Mouse (Mus musculus): ENCODE data around the gene Hadh.
A peak's percentile ranks its signal among the peaks of the same experiment; 100 is the strongest.

The Hadh gene

DNA sequence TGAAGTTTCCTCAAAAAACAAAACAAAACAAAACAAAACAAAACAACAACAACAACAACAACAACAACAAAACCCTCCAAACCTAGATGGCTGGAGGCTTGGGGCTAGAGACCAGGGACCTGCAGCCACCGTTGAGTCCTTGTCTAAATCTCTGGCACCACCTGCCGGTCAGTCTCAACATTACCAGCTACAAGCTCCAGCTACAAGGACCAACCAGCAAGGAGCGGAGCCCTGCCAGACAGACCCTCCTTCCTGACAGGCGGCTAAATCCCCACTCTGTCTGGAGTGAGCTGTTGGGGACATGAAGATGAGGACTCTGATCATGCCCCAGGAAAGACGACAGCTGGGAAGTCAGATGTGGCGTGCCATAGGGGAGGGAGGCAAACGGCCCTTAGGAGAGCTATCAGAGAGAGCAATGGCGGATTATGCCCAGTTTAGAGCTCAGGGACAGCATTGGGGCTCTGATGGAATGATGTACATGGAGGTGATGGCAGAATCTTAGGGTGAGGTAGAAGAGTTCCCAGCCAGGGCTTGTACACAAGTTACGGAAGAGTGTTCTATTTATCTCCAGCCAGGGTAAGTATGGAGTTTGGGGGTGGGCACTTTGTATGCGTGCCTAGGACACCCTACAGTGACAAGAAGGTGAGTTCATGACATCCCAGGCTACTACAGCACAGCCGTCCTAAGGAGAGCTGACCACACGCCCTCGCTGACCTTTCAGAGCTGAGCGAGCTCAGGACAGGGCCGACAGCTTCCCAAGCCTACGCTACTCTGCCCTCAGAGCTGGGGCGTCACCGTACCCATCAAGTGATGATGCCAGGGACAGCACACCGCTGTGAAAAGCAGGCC lies 33.9 kb downstream of the Hadh start:
- DNase-seq (ENCODE audit: extremely low spot score, low read depth, low spot score): peak; percentile 85

- no peak for DNase-seq (ENCODE audit: extremely low spot score, low read depth, low spot score)
Measured at GRCm38 (mm10) chr3:131237061-131237460, 34.8 kb downstream of the Hadh start.

GRCm38 (mm10) chr3:131228083-131228482 lies 43.8 kb downstream of the Hadh start:
- DNase-seq (ENCODE audit: extremely low spot score, low read depth, low spot score): no peak

DNA sequence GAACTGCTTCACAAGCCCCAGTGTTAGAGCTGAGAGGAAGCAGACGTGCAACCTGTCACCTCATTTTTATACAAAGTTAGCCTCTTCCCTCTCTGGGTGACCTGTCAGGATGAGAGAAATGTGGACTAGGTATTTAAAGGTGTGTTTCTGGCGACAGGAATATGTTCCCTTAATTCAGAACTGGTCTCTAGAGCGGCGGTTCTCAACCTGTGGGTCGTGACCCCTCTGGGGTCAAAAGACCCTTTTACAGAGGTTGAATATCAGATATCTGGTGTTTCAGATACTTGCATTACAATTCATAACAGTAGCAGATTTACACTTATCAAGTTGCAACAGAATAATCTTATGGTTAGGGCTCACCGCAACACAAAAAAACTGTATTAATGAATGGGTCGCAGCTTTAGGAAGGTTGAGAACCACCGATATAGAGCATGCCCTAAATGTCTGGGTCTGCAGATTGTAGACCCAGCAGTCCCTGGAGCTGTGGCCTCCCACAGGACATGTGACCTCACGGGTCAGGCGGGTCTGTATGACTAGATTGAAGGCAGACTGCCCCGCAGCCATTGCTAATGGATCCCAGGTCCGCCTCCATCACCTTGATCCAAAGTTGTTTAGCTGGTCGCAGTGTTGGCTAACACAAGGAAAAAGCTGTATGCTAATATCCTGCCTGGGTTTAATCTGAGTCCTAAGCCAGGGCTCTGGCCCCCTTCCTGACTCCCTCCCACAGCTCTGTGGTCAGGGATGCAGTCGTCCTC lies 53.1 kb downstream of the Hadh start:
- DNase-seq (ENCODE audit: extremely low spot score, low read depth, low spot score): no peak

DNA sequence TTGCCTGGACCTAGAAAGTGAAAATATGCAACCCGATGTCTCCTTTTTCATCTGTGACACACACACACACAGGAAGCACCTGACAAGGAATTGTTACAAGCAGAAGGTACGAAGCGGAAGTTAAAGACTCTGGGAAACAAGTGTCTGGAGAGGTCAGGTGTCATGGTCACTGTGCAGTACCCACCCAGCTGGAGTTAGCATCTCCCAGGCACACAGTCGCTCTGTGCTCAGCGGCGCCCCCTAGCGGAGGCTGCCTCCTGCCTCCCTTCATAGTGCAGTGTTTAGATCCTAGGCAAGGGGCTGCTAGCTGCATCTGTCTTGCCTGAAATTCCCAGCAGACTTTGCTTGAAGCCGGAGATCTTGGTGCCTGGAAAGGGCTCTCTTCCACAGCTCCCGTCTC lies 57.1 kb downstream of the Hadh start:
- DNase-seq (ENCODE audit: extremely low spot score, low read depth, low spot score): no peak

DNA sequence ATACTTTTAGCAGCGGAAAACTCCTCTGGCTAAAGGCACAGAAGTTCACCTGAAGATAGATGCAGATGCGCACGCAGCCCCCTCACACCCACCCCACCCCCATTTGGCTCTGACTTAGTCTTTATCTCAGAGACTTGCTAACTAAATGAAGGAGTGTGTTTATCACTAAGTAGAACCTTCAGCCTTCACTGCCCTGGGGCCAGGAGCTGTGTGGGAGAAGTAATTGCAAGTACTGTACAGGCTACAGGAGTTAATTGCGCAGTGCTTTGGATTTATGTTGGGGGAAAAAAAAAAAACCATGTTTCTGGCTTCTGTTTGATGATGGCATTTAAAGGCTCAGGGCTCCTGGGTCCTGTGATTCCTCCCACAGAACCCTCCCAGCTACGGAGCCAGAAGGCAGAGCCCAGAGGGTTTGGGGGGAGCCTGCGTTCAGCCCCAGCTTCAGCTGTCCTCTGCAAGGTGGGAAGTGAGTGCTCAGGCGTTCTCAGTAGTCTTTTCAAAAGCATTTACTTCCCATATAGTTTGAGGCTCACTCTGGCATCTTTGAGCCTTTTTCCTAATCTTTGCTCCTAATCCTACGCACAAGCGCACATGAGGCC lies 57.7 kb downstream of the Hadh start:
- no peak for DNase-seq (ENCODE audit: extremely low spot score, low read depth, low spot score)

GRCm38 (mm10) chr3:131212200-131212599 lies 59.7 kb downstream of the Hadh start:
- DNase-seq (ENCODE audit: extremely low spot score, low read depth, low spot score): no peak

DNA sequence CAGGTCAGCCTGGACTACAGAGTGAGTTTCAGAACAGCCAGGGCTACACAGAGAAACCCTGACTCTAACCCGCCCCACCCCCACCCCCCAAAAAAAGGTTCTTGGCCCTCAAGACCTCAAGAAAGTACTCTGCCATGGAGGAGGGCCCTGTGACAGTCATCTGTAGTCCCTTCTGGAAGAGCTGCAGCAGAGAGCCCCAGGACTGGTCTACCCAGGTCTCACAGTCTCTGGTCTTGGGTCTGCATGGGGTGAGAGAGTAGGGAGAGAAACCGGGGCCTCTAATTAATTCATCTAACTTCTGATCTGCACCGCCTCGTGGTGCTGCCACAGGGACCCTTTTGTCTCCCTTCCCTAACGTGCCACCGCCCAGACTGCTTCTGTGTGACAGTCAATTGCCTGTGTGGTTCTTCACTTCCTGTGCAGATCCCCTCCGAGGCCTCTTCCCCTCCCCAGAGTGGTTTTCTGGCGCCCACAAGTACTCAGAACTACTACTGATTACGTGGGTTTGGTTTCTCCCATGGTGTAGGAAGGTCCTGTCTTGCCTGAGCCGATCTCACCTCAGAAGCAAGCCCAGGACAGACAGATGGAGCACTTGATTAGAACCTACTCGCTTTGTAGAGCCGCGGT lies 63.5 kb downstream of the Hadh start:
- no peak for DNase-seq (ENCODE audit: extremely low spot score, low read depth, low spot score)

DNA sequence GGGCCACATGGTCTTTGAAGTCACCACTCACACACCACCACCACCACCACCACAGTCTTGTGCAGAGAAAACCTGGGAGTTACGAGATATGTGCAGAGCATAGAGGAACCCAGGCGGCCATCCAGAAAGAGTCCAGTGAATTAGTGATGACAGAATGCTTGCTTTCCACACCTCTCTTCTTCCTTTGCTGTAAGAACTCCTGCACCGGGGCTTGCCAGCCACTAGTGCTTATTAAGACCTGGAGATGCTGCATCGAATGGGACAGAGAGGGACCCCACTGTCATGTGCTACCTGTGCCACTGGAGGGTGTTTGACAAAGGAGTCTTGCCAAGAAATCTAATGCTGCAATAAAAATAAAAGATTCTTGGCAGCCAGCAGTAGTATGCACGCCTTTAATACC lies 64.1 kb downstream of the Hadh start:
- no peak for DNase-seq (ENCODE audit: extremely low spot score, low read depth, low spot score)

- DNase-seq (ENCODE audit: extremely low spot score, low read depth, low spot score): no peak
Measured at GRCm38 (mm10) chr3:131202311-131202710, 69.6 kb downstream of the Hadh start.

DNA sequence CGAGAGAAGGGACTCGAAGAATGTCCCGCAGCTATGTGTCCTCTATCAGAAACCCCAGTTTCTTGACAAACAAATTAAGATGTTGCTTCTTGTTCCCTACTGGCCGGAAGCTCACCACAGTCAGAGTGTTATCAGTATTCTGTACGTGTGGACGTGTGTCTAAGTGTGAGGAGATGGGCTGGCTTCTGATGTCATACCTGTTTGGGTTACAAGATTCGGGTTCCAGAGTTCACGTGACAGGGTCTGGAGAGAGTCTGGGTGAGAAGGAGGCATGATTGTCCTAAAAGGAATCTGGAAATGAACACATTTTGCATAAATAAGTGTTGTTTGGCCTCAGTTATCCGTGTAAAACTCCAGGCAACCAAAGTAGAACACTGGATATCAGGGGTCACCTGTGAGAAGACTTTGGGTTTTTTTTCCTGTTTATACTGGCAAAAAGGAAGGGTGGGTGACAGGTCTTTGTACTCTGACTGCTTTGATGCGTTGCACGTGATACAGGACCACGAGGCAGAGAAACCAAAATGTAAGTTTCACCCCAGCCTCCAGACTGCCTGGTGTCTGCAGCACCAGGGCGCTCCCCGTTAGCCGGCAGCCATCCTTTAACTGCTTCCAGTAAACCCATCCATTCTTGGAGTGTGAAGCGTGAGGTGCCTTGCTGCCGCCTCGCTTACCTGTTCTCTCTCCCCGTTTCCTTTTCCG lies 72.2 kb downstream of the Hadh start:
- no peak for DNase-seq (ENCODE audit: extremely low spot score, low read depth, low spot score)

- DNase-seq (ENCODE audit: extremely low spot score, low read depth, low spot score): no peak
Measured at GRCm38 (mm10) chr3:131198991-131199390, 72.9 kb downstream of the Hadh start.

GRCm38 (mm10) chr3:131196507-131197019 lies 75.3 kb downstream of the Hadh start:
- peak; percentile 63 for DNase-seq (ENCODE audit: extremely low spot score, low read depth, low spot score)

GRCm38 (mm10) chr3:131196050-131196449 lies 75.9 kb downstream of the Hadh start:
- DNase-seq (ENCODE audit: extremely low spot score, low read depth, low spot score): no peak

DNA sequence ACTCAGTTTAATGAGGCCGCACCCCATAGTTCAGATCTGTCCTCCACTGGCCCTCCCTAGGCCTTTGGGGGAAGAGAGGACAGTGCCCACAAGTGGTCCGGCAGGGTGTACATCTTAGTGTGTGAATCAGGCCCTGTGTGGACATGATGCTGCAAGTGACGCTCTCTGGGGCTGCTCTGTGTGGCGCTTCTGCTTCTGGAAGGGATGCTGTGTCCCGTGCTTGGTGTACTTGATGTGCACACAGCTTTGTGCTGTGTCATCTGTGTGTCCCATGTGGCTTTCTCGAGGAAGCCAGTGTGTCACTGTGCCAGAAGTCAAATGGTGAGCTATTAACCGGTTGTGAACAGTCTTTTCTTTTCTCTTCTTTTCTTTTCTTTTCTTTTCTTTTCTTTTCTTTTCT lies 80.4 kb downstream of the Hadh start:
- DNase-seq (ENCODE audit: extremely low spot score, low read depth, low spot score): no peak

DNA sequence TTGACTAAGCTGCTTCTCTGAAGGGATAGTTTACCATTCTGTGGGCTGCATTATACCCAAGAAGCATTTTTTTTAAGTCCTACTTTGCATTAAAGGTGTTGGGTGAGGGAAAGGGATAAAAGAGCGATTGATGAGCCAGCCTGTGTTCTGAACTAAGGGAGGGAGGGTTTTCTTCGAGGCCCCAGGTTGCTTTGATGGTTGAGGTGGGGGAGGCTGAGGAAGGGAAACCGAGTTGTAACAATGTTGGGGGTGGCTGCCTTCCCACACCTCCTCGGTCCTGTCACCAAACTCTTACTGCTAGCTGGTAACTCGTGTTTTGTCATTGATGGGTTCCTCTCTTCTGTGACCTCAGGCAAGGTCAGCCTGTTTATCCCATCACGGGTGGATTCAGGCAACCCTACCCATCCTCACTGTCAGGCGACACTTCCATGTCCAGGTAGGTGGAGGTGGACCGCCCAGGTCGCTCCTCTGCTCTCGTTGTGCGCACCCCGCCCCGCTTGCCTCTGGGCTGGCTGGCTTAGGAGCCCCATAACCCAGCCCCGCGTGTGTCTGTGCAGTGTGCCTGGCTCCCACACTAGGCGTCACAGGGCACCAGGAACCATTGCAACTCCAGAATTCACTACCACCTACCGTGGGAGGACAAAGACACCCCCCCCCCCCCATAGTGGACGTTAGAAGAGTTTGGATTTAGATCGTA lies 81.1 kb downstream of the Hadh start:
- no peak for DNase-seq (ENCODE audit: extremely low spot score, low read depth, low spot score)

DNA sequence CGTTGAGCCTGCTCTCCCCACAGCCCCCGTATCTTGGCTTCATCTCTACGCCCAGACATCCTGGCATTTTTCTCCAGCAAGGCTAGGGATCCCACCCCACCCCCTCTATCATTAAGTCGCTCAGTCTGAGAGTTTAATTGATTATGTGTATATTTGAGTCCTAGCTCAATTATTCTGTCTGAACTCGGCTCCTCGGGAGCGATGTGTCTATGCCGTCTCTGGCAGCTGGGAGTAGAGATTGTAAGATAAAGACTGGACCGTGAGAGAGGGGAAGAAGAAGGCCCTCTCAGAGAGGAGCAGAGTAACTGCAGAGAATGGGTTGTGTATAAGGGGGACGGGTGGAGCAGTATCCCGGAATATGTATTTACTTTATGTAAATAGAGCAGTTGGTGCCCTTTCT lies 81.7 kb downstream of the Hadh start:
- DNase-seq (ENCODE audit: extremely low spot score, low read depth, low spot score): no peak

DNA sequence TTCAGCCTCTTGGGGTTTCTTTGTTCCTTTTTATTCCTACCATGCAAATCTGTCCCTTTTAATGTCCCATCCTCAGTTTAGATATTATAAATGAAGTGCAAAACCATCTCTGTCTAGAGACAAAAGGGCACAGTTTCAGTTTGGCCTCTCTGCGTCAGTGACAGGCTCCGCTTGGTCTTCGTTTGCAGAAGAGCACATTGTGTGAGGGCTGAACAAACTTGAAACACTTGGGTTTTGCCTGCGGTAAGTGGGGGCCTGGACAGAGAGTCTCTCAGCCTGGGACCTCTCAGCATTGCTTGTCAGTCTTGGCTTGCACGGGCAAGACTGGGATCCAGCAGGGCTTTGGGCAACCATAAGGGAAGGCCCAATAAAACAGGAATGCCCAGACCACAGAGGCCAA lies 85.7 kb downstream of the Hadh start:
- DNase-seq (ENCODE audit: extremely low spot score, low read depth, low spot score): no peak
